ENCODE assay signal across 23 mouse cellular contexts in genomic region chr13:42089025-42089424, GRCm38 (mm10). TPM values are rescaled to one million over a fixed set of nuclear protein-coding genes. Genes with fewer than 3 reads are reported as not detected.
DNase-seq lines count a peak whose midpoint lies in the region; ATAC-seq and TF ChIP-seq lines count a peak whose summit lies in the region.
"Had no signal": no experiment of that assay in that cellular context is flagged by ENCODE, and none has a peak within 500 bp of the region (broad histone marks: within the 10 kb centered on the region; RNA-seq: fewer than 3 reads in every experiment).

No protein-coding gene starts in this region.

- no peak overlapping the region for H3K4me2 ChIP-seq in liver, embryonic 11.5 days
- no peak overlapping the region for H3K4me2 ChIP-seq in neural tube, embryonic 13.5 days
- H3K4me2 ChIP-seq in neural tube, embryonic 15.5 days = no peak overlapping the region
- H3K4me2 ChIP-seq: embryonic facial prominence, embryonic 12.5 days; embryonic facial prominence, embryonic 15.5 days; heart, embryonic 11.5 days; heart, embryonic 15.5 days; hindbrain, embryonic 14.5 days had no signal

- no peaks in the 10 kb centered on the region for H3K9me3 ChIP-seq in heart, embryonic 10.5 days
- no peaks in the 10 kb centered on the region for H3K9me3 ChIP-seq in liver, embryonic 11.5 days (ENCODE audit: control insufficient read depth, low read length)
- no peaks in the 10 kb centered on the region for H3K9me3 ChIP-seq in neural tube, embryonic 13.5 days
- H3K9me3 ChIP-seq in neural tube, embryonic 15.5 days (replicated peaks) = no peaks in the 10 kb centered on the region
- H3K9me3 ChIP-seq: embryonic facial prominence, embryonic 12.5 days; embryonic facial prominence, embryonic 15.5 days; heart, embryonic 15.5 days had no signal

- intact Hi-C loops in heart, adult 2 months (cut with DNase I) = no loop called here

- no peak for TF ChIP-seq POLR2A in heart, adult 2 months (IDR thresholded peaks at IDR 0.05; ENCODE audit: insufficient read depth, low read depth, low read length)
- no peak for TF ChIP-seq POLR2A in liver, adult 2 months (IDR thresholded peaks at IDR 0.05; ENCODE audit: extremely low read depth, insufficient read depth, low read length)

- no peak for TF ChIP-seq CTCF in heart, adult 2 months (IDR thresholded peaks at IDR 0.05)
- no peak for TF ChIP-seq CTCF in liver, adult 2 months (IDR thresholded peaks at IDR 0.05; ENCODE audit: low read depth, low read length)

- peaks cover 29% of the 10 kb centered on the region; the same call in 1 of the 2 replicates for H3K4me1 ChIP-seq in heart, embryonic 10.5 days
- H3K4me1 ChIP-seq in heart, adult 2 months (ENCODE audit: control insufficient read depth, insufficient read depth, low read length) = peaks cover 15% of the 10 kb centered on the region
- peaks cover 10% of the 10 kb centered on the region for H3K4me1 ChIP-seq in liver, adult 2 months (ENCODE audit: control insufficient read depth, insufficient read depth, low read length)
- peaks cover 8% of the 10 kb centered on the region for H3K4me1 ChIP-seq in liver, embryonic 11.5 days (replicated peaks; ENCODE audit: control insufficient read depth, insufficient read depth, low read length)
- peaks cover 44% of the 10 kb centered on the region for H3K4me1 ChIP-seq in neural tube, embryonic 13.5 days (replicated peaks)
- H3K4me1 ChIP-seq in neural tube, embryonic 15.5 days = peaks cover 30% of the 10 kb centered on the region

- 56% methylated on average over 8 of the region's 8 CpGs for WGBS in heart, embryonic 10.5 days
- 58% methylated on average over 8 of the region's 8 CpGs for WGBS in heart, adult 2 months
- WGBS in liver, adult 2 months = 25% methylated on average over 8 of the region's 8 CpGs
- WGBS in liver, embryonic 11.5 days = 57% methylated on average over 8 of the region's 8 CpGs
- 78% methylated on average over 8 of the region's 8 CpGs for WGBS in neural tube, embryonic 13.5 days
- 71% methylated on average over 8 of the region's 8 CpGs for WGBS in neural tube, embryonic 15.5 days

- H3K27me3 ChIP-seq in heart, embryonic 10.5 days (ENCODE audit: insufficient read depth, poor library complexity, severe bottlenecking) = no peaks in the 10 kb centered on the region
- no peaks in the 10 kb centered on the region for H3K27me3 ChIP-seq in heart, adult 2 months (ENCODE audit: control insufficient read depth, insufficient read depth, low read length)
- no peaks in the 10 kb centered on the region for H3K27me3 ChIP-seq in liver, adult 2 months (ENCODE audit: control insufficient read depth, insufficient read depth, low read length)
- no peaks in the 10 kb centered on the region for H3K27me3 ChIP-seq in liver, embryonic 11.5 days (replicated peaks; ENCODE audit: control insufficient read depth, insufficient read depth, low read length)
- no peaks in the 10 kb centered on the region for H3K27me3 ChIP-seq in neural tube, embryonic 13.5 days
- no peaks in the 10 kb centered on the region for H3K27me3 ChIP-seq in neural tube, embryonic 15.5 days (replicated peaks)
- H3K27me3 ChIP-seq: embryonic facial prominence, embryonic 12.5 days; embryonic facial prominence, embryonic 15.5 days; heart, embryonic 15.5 days had no signal

- H3K9ac ChIP-seq in heart, adult 2 months (ENCODE audit: low read depth, low read length) = no peak overlapping the region
- no peak overlapping the region for H3K9ac ChIP-seq in liver, adult 2 months (ENCODE audit: low read depth, low read length)
- H3K9ac ChIP-seq in liver, embryonic 11.5 days (ENCODE audit: low read depth, low read length) = no peak overlapping the region
- no peak overlapping the region for H3K9ac ChIP-seq in neural tube, embryonic 13.5 days
- H3K9ac ChIP-seq in neural tube, embryonic 15.5 days (replicated peaks) = no peak overlapping the region
- H3K9ac ChIP-seq: embryonic facial prominence, embryonic 12.5 days; embryonic facial prominence, embryonic 15.5 days; heart, embryonic 15.5 days; hindbrain, embryonic 14.5 days had no signal

- no peak for ATAC-seq in liver, embryonic 11.5 days (replicated peaks; ENCODE audit: low FRiP score)
- ATAC-seq in neural tube, embryonic 13.5 days (ENCODE audit: low read depth) = no peak
- ATAC-seq in neural tube, embryonic 15.5 days (ENCODE audit: low FRiP score) = no peak
- ATAC-seq: CD4-positive, CD25-positive, alpha-beta regulatory T cell, adult 4 months; hindbrain, postnatal 0 days; inflammation-experienced regulatory T-cells, adult 6 months; intestine, embryonic 16.5 days had no signal

- 0 out of 2 replicates have a peak, but pooled peaks cover 2% of the 10 kb centered on the region for H3K36me3 ChIP-seq in heart, embryonic 10.5 days
- H3K36me3 ChIP-seq in heart, adult 2 months (ENCODE audit: control insufficient read depth, insufficient read depth, low read length) = no peaks in the 10 kb centered on the region
- H3K36me3 ChIP-seq in liver, adult 2 months (ENCODE audit: control insufficient read depth, insufficient read depth, low read length) = no peaks in the 10 kb centered on the region
- no peaks in the 10 kb centered on the region for H3K36me3 ChIP-seq in liver, embryonic 11.5 days (ENCODE audit: control insufficient read depth, insufficient read depth, low read length)
- no peaks in the 10 kb centered on the region for H3K36me3 ChIP-seq in neural tube, embryonic 13.5 days
- H3K36me3 ChIP-seq in neural tube, embryonic 15.5 days = no peaks in the 10 kb centered on the region
- H3K36me3 ChIP-seq: embryonic facial prominence, embryonic 15.5 days; heart, embryonic 15.5 days had no signal

- no peak overlapping the region for H3K27ac ChIP-seq in heart, embryonic 10.5 days
- H3K27ac ChIP-seq in heart, adult 2 months = no peak overlapping the region
- H3K27ac ChIP-seq in liver, adult 2 months (replicated peaks; ENCODE audit: insufficient read depth, low read depth, low read length) = no peak overlapping the region
- no peak overlapping the region for H3K27ac ChIP-seq in liver, embryonic 11.5 days (ENCODE audit: low read depth, low read length)
- H3K27ac ChIP-seq in neural tube, embryonic 13.5 days (replicated peaks) = 0 out of 2 replicates have a peak overlapping the region, but pooled peaks have one; percentile 28
- H3K27ac ChIP-seq in neural tube, embryonic 15.5 days (replicated peaks) = no peak overlapping the region
- H3K27ac ChIP-seq: embryonic facial prominence, embryonic 12.5 days; embryonic facial prominence, embryonic 15.5 days; heart, embryonic 15.5 days; hindbrain, embryonic 14.5 days; hindbrain, postnatal 0 days had no signal

- no peak overlapping the region for H3K4me3 ChIP-seq in heart, embryonic 10.5 days
- no peak overlapping the region for H3K4me3 ChIP-seq in heart, adult 2 months
- H3K4me3 ChIP-seq in liver, adult 2 months (ENCODE audit: insufficient read depth, low read depth, low read length) = no peak overlapping the region
- no peak overlapping the region for H3K4me3 ChIP-seq in liver, embryonic 11.5 days (ENCODE audit: low read depth, low read length)
- H3K4me3 ChIP-seq in neural tube, embryonic 13.5 days = no peak overlapping the region
- H3K4me3 ChIP-seq in neural tube, embryonic 15.5 days (replicated peaks) = no peak overlapping the region
- H3K4me3 ChIP-seq: embryonic facial prominence, embryonic 12.5 days; embryonic facial prominence, embryonic 15.5 days; heart, embryonic 15.5 days had no signal

- H3K79me2 ChIP-seq in heart, adult 2 months (replicated peaks; ENCODE audit: control insufficient read depth, insufficient read depth, low read length) = peaks cover 6% of the 10 kb centered on the region
- H3K79me2 ChIP-seq in liver, adult 2 months (ENCODE audit: control insufficient read depth, insufficient read depth, low read length) = peaks cover 32% of the 10 kb centered on the region; the same call in 1 of the 2 replicates

- no peak for TF ChIP-seq EP300 in heart, adult 2 months (IDR thresholded peaks at IDR 0.05; ENCODE audit: insufficient read depth, low read depth, low read length)

- peak; percentile 65 for DNase-seq in heart, embryonic 10.5 days (ENCODE audit: low spot score)
- no peak for DNase-seq in heart, adult 2 months
- DNase-seq in liver, adult 2 months (ENCODE audit: extremely low read depth, low read depth, low spot score) = peak; percentile 39
- no peak for DNase-seq in liver, embryonic 11.5 days (ENCODE audit: low spot score)
- DNase-seq: adrenal gland, adult 2 months; adrenal gland, postnatal 14 days; cerebellum, adult 11 months; cerebellum, adult 2 months; cerebellum, adult 9-11 months; cerebellum, postnatal 25 days; gastrocnemius, postnatal 10 days; gastrocnemius, postnatal 36 days had no signal

RNA-seq across cellular contexts. Expression of gene Hivep1, which starts 37.2 kb away (rescaled TPM):
- polyA plus RNA-seq in heart, embryonic 10.5 days (2016; fragmentation: Nextera tagmentation; extraction: Ambion mirVana) = 7.5 and 8.2 TPM in 2 replicates
- total RNA-seq in heart, adult 2 months (2021) = 10 to 100 TPM; 22.1 to 23.2 TPM
- polyA plus RNA-seq in heart, adult 2 months (2012; rRNA removed) = 16.8 and 21.1 TPM in 2 replicates
- total RNA-seq in liver, adult 2 months (2014; rRNA removed) = 3.5 and 5.1 TPM in 2 replicates
- polyA plus RNA-seq in liver, adult 2 months (2012; rRNA removed) = 7.0 and 9.0 TPM in 2 replicates
- polyA plus RNA-seq in liver, embryonic 11.5 days (2014; fragmentation: Nextera tagmentation; extraction: Ambion mirVana) = 4.7 and 6.7 TPM in 2 replicates
- polyA plus RNA-seq in neural tube, embryonic 13.5 days (2015; fragmentation: Nextera tagmentation; extraction: Ambion mirVana) = 16.7 and 20.6 TPM in 2 replicates
- polyA plus RNA-seq in neural tube, embryonic 15.5 days (2015; fragmentation: Nextera tagmentation; extraction: Ambion mirVana) = 15.6 and 17.6 TPM in 2 replicates

Comparison
In these comparisons a context has a peak if more than half of its experiments do, and no peak if none do; other contexts are left out.
1. DNase-seq: peak in heart, embryonic 10.5 days (single experiment) and liver, adult 2 months (single experiment); none in heart, adult 2 months (0 of 2) and liver, embryonic 11.5 days (single experiment).